Mouse (Mus musculus): ENCODE measurements around the gene Ston2. TPM values are rescaled to one million over a fixed set of nuclear protein-coding genes. Genes with fewer than 3 reads are reported as not detected.

The Ston2 gene
- polyA plus RNA-seq, 1 experiment from 2014 or later: 14.8 TPM

- DNase-seq (ENCODE audit: low read depth, low spot score) (no peak), ATAC-seq (no peak)
- ChIA-PET CTCF (interaction anchor here (0.8 to 2.5 kb wide), 5 partner anchors 138 to 159 kb away, joined by 3 to 13 read pairs (median 4); no protein-coding TSS in a partner anchor), POLR2A (no interaction called here)
- in situ Hi-C loops (cut with MboI; ENCODE audit: low pct_unique_long_range_greater_than_20kb): loop anchor here (5.0 kb wide), 1 partner anchor 151 kb away; no protein-coding TSS in a partner anchor
- H3K27me3 ChIP-seq: no peaks in the 10 kb centered on the region
- no peak for TF ChIP-seq CTCF (IDR thresholded peaks at IDR 0.05)
These were observed 147.1 kb downstream of the Ston2 start for GRCm38 (mm10) chr12:91641133-91641532.

GRCm38 (mm10) chr12:91640712-91641111, 147.5 kb downstream of the Ston2 start:
- POLR2A ChIA-PET: no interaction called here
- CTCF ChIA-PET: interaction anchor here (0.8 to 2.5 kb wide), 5 partner anchors 139 to 160 kb away, joined by 3 to 13 read pairs (median 4); no protein-coding TSS in a partner anchor
- no peak for ATAC-seq
- TF ChIP-seq CTCF (IDR thresholded peaks at IDR 0.05): no peak
- H3K27me3 ChIP-seq: no peaks in the 10 kb centered on the region
- peak; percentile 17 for DNase-seq (ENCODE audit: low read depth, low spot score)
- in situ Hi-C loops (cut with MboI; ENCODE audit: low pct_unique_long_range_greater_than_20kb): loop anchor here (5.0 kb wide), 1 partner anchor 152 kb away; no protein-coding TSS in a partner anchor

- ChIA-PET POLR2A (no interaction called here), CTCF (interaction anchor here (1.1 kb wide), 1 partner anchor 11 kb away, joined by 3 read pairs; no protein-coding TSS in a partner anchor)
- no peaks in the 10 kb centered on the region for H3K27me3 ChIP-seq
- ATAC-seq (no peak), DNase-seq (ENCODE audit: low read depth, low spot score) (no peak)
- no peak for TF ChIP-seq CTCF (IDR thresholded peaks at IDR 0.05)
- in situ Hi-C loops (cut with MboI; ENCODE audit: low pct_unique_long_range_greater_than_20kb): no loop called here
These were observed 149.8 kb downstream of the Ston2 start for GRCm38 (mm10) chr12:91638351-91638750.

GRCm38 (mm10) chr12:91637136-91637909, 150.9 kb downstream of the Ston2 start:
- TF ChIP-seq CTCF (IDR thresholded peaks at IDR 0.05): no peak
- DNase-seq (ENCODE audit: low read depth, low spot score): no peak
- POLR2A ChIA-PET: no interaction called here
- in situ Hi-C loops (cut with MboI; ENCODE audit: low pct_unique_long_range_greater_than_20kb): no loop called here
- CTCF ChIA-PET: interaction anchor here (1.1 to 1.5 kb wide), 2 partner anchors 10 to 153 kb away, joined by 3 to 4 read pairs; no protein-coding TSS in a partner anchor
- no peak for ATAC-seq
- no peaks in the 10 kb centered on the region for H3K27me3 ChIP-seq

- ChIA-PET CTCF (interaction anchor here (0.7 to 2.1 kb wide), 2 partner anchors 163 to 168 kb away, joined by 3 to 5 read pairs; no protein-coding TSS in a partner anchor), POLR2A (no interaction called here)
- in situ Hi-C loops (cut with MboI; ENCODE audit: low pct_unique_long_range_greater_than_20kb): no loop called here
- DNase-seq (ENCODE audit: low read depth, low spot score) (no peak), ATAC-seq (no peak)
- no peak for TF ChIP-seq CTCF (IDR thresholded peaks at IDR 0.05)
- no peaks in the 10 kb centered on the region for H3K27me3 ChIP-seq
These were observed 161.7 kb downstream of the Ston2 start for GRCm38 (mm10) chr12:91626482-91626881.

- TF ChIP-seq CTCF (IDR thresholded peaks at IDR 0.05): peak; percentile 65
- in situ Hi-C loops (cut with MboI; ENCODE audit: low pct_unique_long_range_greater_than_20kb): no loop called here
- no peak for ATAC-seq
- H3K27me3 ChIP-seq: no peaks in the 10 kb centered on the region
- ChIA-PET CTCF (interaction anchor here (0.9 to 2.1 kb wide), 3 partner anchors 163 to 175 kb away, joined by 3 to 5 read pairs (median 3); partner anchors contain the start of gene Ston2), POLR2A (no interaction called here)
- DNase-seq (ENCODE audit: low read depth, low spot score): no peak
These were observed 163.2 kb downstream of the Ston2 start for GRCm38 (mm10) chr12:91625013-91625412.

- ChIA-PET CTCF (no interaction called here), POLR2A (no interaction called here)
- ATAC-seq (no peak), DNase-seq (ENCODE audit: low read depth, low spot score) (no peak)
- no peak for TF ChIP-seq CTCF (IDR thresholded peaks at IDR 0.05)
- in situ Hi-C loops (cut with MboI; ENCODE audit: low pct_unique_long_range_greater_than_20kb): no loop called here
- no peaks in the 10 kb centered on the region for H3K27me3 ChIP-seq
These were observed 178.8 kb downstream of the Ston2 start for GRCm38 (mm10) chr12:91609425-91609824.

GRCm38 (mm10) chr12:91607678-91608077, 180.5 kb downstream of the Ston2 start:
- in situ Hi-C loops (cut with MboI; ENCODE audit: low pct_unique_long_range_greater_than_20kb): no loop called here
- H3K27me3 ChIP-seq: no peaks in the 10 kb centered on the region
- no peak for TF ChIP-seq CTCF (IDR thresholded peaks at IDR 0.05)
- ChIA-PET POLR2A (no interaction called here), CTCF (no interaction called here)
- ATAC-seq (no peak), DNase-seq (ENCODE audit: low read depth, low spot score) (no peak)

- ATAC-seq: no peak
- in situ Hi-C loops (cut with MboI; ENCODE audit: low pct_unique_long_range_greater_than_20kb): no loop called here
- no peak for TF ChIP-seq CTCF (IDR thresholded peaks at IDR 0.05)
- no peaks in the 10 kb centered on the region for H3K27me3 ChIP-seq
- DNase-seq (ENCODE audit: low read depth, low spot score): no peak
- ChIA-PET POLR2A (no interaction called here), CTCF (no interaction called here)
These were observed 181.5 kb downstream of the Ston2 start for GRCm38 (mm10) chr12:91606651-91607050.

- in situ Hi-C loops (cut with MboI; ENCODE audit: low pct_unique_long_range_greater_than_20kb): no loop called here
- ChIA-PET POLR2A (no interaction called here), CTCF (no interaction called here)
- ATAC-seq: no peak
- no peak for TF ChIP-seq CTCF (IDR thresholded peaks at IDR 0.05)
- no peak for DNase-seq (ENCODE audit: low read depth, low spot score)
- no peaks in the 10 kb centered on the region for H3K27me3 ChIP-seq
These were observed 183.6 kb downstream of the Ston2 start for GRCm38 (mm10) chr12:91604600-91604999.

GRCm38 (mm10) chr12:91592128-91592527, 196.1 kb downstream of the Ston2 start:
- no peak for TF ChIP-seq CTCF (IDR thresholded peaks at IDR 0.05)
- no peak for DNase-seq (ENCODE audit: low read depth, low spot score)
- ChIA-PET POLR2A (no interaction called here), CTCF (interaction anchor here (1.2 kb wide), 1 partner anchor 198 kb away, joined by 4 read pairs; no protein-coding TSS in a partner anchor)
- in situ Hi-C loops (cut with MboI; ENCODE audit: low pct_unique_long_range_greater_than_20kb): no loop called here
- no peaks in the 10 kb centered on the region for H3K27me3 ChIP-seq
- ATAC-seq: no peak

All from Patski (cell line).